Mouse (Mus musculus): ENCODE measurements around the gene Iqsec1. TPM values are rescaled to one million over a fixed set of nuclear protein-coding genes. Genes with fewer than 3 reads are reported as not detected.

The Iqsec1 gene
- polyA plus RNA-seq, 1 experiment from 2014 or later: 16.1 TPM

DNA sequence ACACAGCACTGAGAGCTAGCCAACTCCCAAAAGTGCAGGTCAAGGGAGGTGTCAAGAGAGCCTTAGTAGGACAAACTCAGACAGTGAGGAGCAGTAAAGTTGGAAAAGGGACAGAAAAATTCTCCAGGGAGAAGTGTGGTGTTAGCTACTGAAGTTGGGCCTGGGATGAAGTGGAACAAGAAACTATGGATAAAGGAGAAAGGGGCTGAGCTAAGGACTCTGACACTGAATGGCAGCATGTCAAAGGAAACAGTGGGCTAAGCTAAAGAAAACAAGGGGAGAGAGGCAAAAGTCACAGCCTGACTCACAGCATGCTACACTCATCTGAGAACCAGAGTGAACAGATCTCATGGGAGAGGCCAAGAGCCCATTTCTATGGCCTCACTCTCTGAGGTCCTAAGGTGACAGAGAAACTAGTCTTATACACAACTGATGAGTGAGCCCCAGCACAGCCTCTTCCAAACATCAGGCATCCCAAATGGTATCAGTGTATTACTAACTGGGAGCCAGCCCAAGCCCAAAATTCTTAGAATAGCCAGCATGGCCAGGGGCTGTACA is 280.3 kb downstream of the Iqsec1 start:
- Histone ChIP-seq H3K9me3 (ENCODE audit: control insufficient read depth, low read length) (no peaks in the 10 kb centered on the region), H3K27me3 (ENCODE audit: control insufficient read depth, insufficient read depth, low read length) (no peaks in the 10 kb centered on the region), H3K4me3 (ENCODE audit: low read length) (no peak overlapping the region), H3K4me1 (ENCODE audit: control insufficient read depth, insufficient read depth, low read length) (peaks cover 32% of the 10 kb centered on the region), H3K9ac (ENCODE audit: low read depth, low read length) (no peak overlapping the region), H3K36me3 (ENCODE audit: control insufficient read depth, insufficient read depth, low read length) (no peaks in the 10 kb centered on the region), H3K27ac (ENCODE audit: low read depth, low read length) (no peak overlapping the region), H3K4me2 (replicated peaks; ENCODE audit: low read depth, low read length) (no peak overlapping the region)
- no peak for ATAC-seq (ENCODE audit: low FRiP score, low TSS enrichment)

DNA sequence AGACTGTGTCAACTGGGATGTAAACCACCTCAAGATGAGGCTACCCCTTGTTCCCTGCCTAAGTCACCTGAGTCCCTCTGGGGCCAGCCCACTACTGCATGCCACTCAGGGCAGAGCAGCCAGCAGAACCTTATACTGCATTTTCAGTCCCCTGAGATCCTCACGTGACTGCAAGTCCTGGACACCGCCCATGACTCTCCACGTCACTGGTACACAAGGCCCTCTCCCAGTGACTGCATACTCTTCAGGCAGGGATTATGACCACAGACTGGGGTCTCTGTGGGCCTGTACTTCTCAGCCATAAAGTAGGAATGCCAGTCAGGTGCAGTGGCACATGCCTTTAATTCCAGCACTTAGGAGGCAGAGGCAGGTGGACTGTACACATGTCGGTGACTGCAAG is 281.3 kb downstream of the Iqsec1 start:
- H3K4me1 ChIP-seq (ENCODE audit: control insufficient read depth, insufficient read depth, low read length): peaks cover 28% of the 10 kb centered on the region
- no peaks in the 10 kb centered on the region for H3K9me3 ChIP-seq (ENCODE audit: control insufficient read depth, low read length)
- 89% methylated on average over 4 of the region's 4 CpGs for WGBS
- no peak for ATAC-seq (ENCODE audit: low FRiP score, low TSS enrichment)
- no peak overlapping the region for H3K27ac ChIP-seq (ENCODE audit: low read depth, low read length)
- H3K27me3 ChIP-seq (ENCODE audit: control insufficient read depth, insufficient read depth, low read length): no peaks in the 10 kb centered on the region
- H3K9ac ChIP-seq (ENCODE audit: low read depth, low read length): no peak overlapping the region
- H3K36me3 ChIP-seq (ENCODE audit: control insufficient read depth, insufficient read depth, low read length): no peaks in the 10 kb centered on the region
- no peak overlapping the region for H3K4me3 ChIP-seq (ENCODE audit: low read length)
- H3K4me2 ChIP-seq (replicated peaks; ENCODE audit: low read depth, low read length): no peak overlapping the region

DNA sequence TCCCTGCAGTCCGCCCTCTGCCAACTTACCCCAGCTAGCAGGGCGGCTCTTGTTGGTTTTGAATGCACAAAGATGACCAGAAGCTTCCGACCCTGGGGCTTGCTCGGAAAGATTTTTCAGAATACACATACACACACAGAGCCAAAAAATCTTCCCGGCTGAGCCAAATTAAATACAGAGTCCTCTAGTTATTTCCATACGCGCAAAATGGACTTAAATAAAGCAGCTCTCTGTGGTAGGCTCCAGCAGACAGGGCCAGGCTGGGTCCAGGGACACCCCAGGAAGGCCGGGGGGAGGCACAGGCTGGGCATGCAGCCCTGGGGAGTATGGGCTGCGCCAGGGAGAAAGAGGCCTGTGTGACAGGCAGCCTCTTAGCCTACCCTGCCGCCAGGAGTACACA is 282.0 kb downstream of the Iqsec1 start:
- Histone ChIP-seq H3K36me3 (ENCODE audit: control insufficient read depth, insufficient read depth, low read length) (no peaks in the 10 kb centered on the region), H3K4me1 (ENCODE audit: control insufficient read depth, insufficient read depth, low read length) (peaks cover 21% of the 10 kb centered on the region), H3K9ac (ENCODE audit: low read depth, low read length) (no peak overlapping the region), H3K27me3 (ENCODE audit: control insufficient read depth, insufficient read depth, low read length) (no peaks in the 10 kb centered on the region), H3K4me3 (ENCODE audit: low read length) (no peak overlapping the region), H3K4me2 (replicated peaks; ENCODE audit: low read depth, low read length) (no peak overlapping the region), H3K27ac (ENCODE audit: low read depth, low read length) (no peak overlapping the region), H3K9me3 (ENCODE audit: control insufficient read depth, low read length) (no peaks in the 10 kb centered on the region)
- WGBS: 89% methylated on average over 10 of the region's 10 CpGs
- no peak for ATAC-seq (ENCODE audit: low FRiP score, low TSS enrichment)

DNA sequence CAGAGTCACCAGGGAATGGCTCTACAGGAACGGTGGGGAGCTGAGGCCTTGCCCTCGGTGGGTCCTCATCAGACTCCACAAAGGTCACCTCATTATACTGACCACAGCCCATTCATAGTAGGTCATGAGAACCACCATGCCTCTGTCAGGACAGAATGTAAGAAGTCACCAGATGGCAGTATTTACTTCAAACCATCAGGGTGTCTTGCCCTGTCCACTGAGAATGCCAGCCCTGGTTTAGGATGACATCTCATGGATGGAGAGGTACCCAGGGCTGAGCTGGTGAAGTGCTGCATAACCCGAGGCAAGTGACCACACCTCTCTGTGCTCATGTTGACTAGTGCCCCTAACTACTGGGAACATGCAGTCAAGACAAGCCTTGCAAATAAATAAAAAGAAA is 282.7 kb downstream of the Iqsec1 start:
- no peak overlapping the region for H3K4me3 ChIP-seq (ENCODE audit: low read length)
- no peak overlapping the region for H3K27ac ChIP-seq (ENCODE audit: low read depth, low read length)
- peaks cover 17% of the 10 kb centered on the region for H3K4me1 ChIP-seq (ENCODE audit: control insufficient read depth, insufficient read depth, low read length)
- no peak for ATAC-seq (ENCODE audit: low FRiP score, low TSS enrichment)
- no peak overlapping the region for H3K9ac ChIP-seq (ENCODE audit: low read depth, low read length)
- WGBS: 74% methylated on average over 3 of the region's 3 CpGs
- H3K4me2 ChIP-seq (replicated peaks; ENCODE audit: low read depth, low read length): no peak overlapping the region
- H3K36me3 ChIP-seq (ENCODE audit: control insufficient read depth, insufficient read depth, low read length): no peaks in the 10 kb centered on the region
- no peaks in the 10 kb centered on the region for H3K9me3 ChIP-seq (ENCODE audit: control insufficient read depth, low read length)
- no peaks in the 10 kb centered on the region for H3K27me3 ChIP-seq (ENCODE audit: control insufficient read depth, insufficient read depth, low read length)

DNA sequence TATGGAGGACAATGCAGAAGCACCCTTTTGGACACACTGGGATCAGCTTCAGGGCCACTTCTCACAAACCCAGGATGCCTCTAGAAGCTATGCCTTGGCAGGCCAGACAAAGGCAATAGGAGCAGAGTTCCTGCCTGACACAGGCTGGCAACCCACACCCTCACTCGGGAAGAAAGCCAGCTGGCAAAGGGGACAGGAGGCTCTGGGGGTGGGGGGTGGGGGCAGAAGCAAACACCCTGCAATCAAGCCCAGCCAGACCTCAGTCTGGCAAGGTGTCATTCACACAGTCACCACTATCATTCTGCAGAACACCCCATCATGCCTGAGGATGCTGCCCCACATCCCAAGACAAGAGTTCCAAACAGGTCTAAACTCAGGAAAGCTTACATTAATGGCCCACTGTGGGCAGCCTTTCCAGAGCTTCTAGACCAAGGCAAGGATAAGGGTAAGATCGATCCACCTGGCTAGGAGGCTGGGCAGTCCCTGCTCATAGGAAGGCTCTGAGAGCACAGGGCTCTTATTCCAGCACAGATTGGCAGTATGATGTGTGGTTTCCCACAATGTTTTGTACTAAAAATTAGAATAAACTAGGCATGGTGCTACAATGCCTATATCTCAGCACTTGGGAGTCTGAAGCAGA is 283.7 kb downstream of the Iqsec1 start:
- WGBS: 56% methylated on average over 2 of the region's 2 CpGs
- Histone ChIP-seq H3K36me3 (ENCODE audit: control insufficient read depth, insufficient read depth, low read length) (no peaks in the 10 kb centered on the region), H3K4me2 (replicated peaks; ENCODE audit: low read depth, low read length) (no peak overlapping the region), H3K27me3 (ENCODE audit: control insufficient read depth, insufficient read depth, low read length) (no peaks in the 10 kb centered on the region), H3K9ac (ENCODE audit: low read depth, low read length) (no peak overlapping the region), H3K4me1 (ENCODE audit: control insufficient read depth, insufficient read depth, low read length) (peaks cover 15% of the 10 kb centered on the region), H3K27ac (ENCODE audit: low read depth, low read length) (no peak overlapping the region), H3K9me3 (ENCODE audit: control insufficient read depth, low read length) (no peaks in the 10 kb centered on the region), H3K4me3 (ENCODE audit: low read length) (no peak overlapping the region)
- no peak for ATAC-seq (ENCODE audit: low FRiP score, low TSS enrichment)

DNA sequence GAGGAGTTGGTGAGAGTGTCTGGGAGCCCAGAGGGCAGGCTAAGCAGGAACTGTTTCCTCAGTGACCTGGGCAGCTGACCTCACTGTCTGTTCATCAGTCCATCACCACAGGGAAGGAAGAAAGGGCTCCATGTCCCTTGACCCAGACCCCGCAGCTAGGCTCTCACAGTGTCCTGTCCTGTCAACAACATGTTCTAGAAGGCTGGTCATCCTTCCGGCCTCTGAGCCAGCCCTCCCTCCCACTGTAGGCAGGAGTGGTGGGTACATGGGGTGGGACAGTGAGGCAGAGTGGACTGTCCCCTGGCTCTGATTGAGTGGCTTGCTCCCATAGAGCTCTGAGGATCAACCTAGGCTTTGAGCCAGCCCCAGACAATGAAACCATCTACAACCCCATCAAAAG is 284.7 kb downstream of the Iqsec1 start:
- 41% methylated on average over 2 of the region's 2 CpGs for WGBS
- no peak overlapping the region for H3K4me2 ChIP-seq (replicated peaks; ENCODE audit: low read depth, low read length)

DNA sequence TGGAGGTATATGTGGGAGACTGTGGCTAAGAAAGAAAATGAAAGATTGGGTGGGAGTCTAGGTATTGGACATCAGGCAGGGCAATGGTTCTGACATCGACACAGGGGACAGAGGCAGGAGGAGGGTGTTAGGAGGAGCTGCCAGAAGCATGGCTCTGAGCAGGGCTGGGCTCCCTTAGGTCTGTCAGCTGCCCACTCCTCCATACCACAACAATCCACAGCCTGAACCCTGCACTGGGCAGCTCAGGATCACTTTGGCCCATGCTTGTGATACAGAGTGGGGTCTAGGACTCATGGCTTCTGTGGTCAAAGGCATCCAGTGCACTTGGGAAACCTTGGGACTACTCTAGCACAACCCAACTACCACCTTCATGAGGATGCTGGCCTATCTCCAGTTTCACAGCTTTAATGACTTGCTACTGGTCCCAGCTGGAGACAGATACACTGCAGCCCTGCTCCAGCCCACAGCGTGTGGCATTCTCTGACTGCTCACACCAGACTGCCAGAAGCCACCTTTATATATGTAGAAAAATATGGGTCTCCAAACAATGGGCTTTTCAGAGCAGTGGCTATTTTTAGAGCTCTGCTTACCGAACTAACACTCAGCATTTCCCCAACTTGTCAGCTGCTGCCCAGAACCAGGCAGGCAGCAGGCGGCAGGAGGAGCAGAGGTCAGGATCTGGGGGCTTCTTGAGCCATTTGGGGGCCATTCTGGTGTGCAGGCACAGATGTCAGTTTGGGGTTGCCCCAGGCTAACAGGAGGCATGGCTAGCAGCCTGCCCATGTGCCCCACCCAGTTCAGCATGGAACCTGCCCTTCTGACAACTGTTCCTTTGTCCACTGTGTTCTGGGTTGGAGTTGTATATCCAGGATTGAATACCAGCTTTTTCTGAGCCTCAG is 285.4 kb downstream of the Iqsec1 start:
- WGBS: 32% methylated on average over 4 of the region's 4 CpGs
- Histone ChIP-seq H3K4me3 (ENCODE audit: low read length) (no peak overlapping the region), H3K9me3 (ENCODE audit: control insufficient read depth, low read length) (no peaks in the 10 kb centered on the region), H3K4me2 (replicated peaks; ENCODE audit: low read depth, low read length) (no peak overlapping the region), H3K27ac (ENCODE audit: low read depth, low read length) (peak overlapping the region; percentile 48; the same call in 1 of the 2 replicates), H3K27me3 (ENCODE audit: control insufficient read depth, insufficient read depth, low read length) (no peaks in the 10 kb centered on the region), H3K9ac (ENCODE audit: low read depth, low read length) (no peak overlapping the region), H3K36me3 (ENCODE audit: control insufficient read depth, insufficient read depth, low read length) (no peaks in the 10 kb centered on the region), H3K4me1 (ENCODE audit: control insufficient read depth, insufficient read depth, low read length) (peaks cover 15% of the 10 kb centered on the region)
- no peak for ATAC-seq (ENCODE audit: low FRiP score, low TSS enrichment)

More for the DNA sequence above, 284.7 kb downstream of the Iqsec1 start:
- Histone ChIP-seq H3K4me3 (ENCODE audit: low read length) (no peak overlapping the region), H3K36me3 (ENCODE audit: control insufficient read depth, insufficient read depth, low read length) (no peaks in the 10 kb centered on the region), H3K9me3 (ENCODE audit: control insufficient read depth, low read length) (no peaks in the 10 kb centered on the region), H3K27me3 (ENCODE audit: control insufficient read depth, insufficient read depth, low read length) (no peaks in the 10 kb centered on the region), H3K4me1 (ENCODE audit: control insufficient read depth, insufficient read depth, low read length) (peaks cover 15% of the 10 kb centered on the region), H3K9ac (ENCODE audit: low read depth, low read length) (no peak overlapping the region), H3K27ac (ENCODE audit: low read depth, low read length) (peak overlapping the region; percentile 3; the same call in 1 of the 2 replicates)
- ATAC-seq (ENCODE audit: low FRiP score, low TSS enrichment): no peak

DNA sequence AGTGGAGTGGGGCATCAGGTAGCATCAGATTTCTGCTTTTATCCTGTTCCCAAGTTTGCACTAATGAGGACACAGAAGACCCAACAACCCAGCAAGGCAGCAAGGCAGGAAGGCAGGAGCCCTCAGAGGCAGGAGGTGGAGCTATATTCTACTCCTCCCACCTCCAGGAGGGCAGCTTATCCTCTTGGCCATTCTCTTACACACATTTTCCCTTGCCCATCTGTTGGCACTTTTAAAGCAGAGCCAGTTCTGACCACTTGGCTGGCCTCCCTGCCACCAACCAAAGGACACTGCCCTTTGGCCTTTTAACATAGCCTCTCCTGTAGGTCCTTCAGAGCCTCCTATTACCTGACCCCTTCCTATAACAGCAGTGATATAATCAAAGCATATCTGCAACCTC is 286.3 kb downstream of the Iqsec1 start:
- no peaks in the 10 kb centered on the region for H3K27me3 ChIP-seq (ENCODE audit: control insufficient read depth, insufficient read depth, low read length)
- H3K9me3 ChIP-seq (ENCODE audit: control insufficient read depth, low read length): no peaks in the 10 kb centered on the region
- no peak overlapping the region for H3K4me3 ChIP-seq (ENCODE audit: low read length)
- H3K4me2 ChIP-seq (replicated peaks; ENCODE audit: low read depth, low read length): no peak overlapping the region
- no peak for ATAC-seq (ENCODE audit: low FRiP score, low TSS enrichment)
- peaks cover 15% of the 10 kb centered on the region for H3K4me1 ChIP-seq (ENCODE audit: control insufficient read depth, insufficient read depth, low read length)
- no peaks in the 10 kb centered on the region for H3K36me3 ChIP-seq (ENCODE audit: control insufficient read depth, insufficient read depth, low read length)
- no peak overlapping the region for H3K27ac ChIP-seq (ENCODE audit: low read depth, low read length)
- H3K9ac ChIP-seq (ENCODE audit: low read depth, low read length): no peak overlapping the region

DNA sequence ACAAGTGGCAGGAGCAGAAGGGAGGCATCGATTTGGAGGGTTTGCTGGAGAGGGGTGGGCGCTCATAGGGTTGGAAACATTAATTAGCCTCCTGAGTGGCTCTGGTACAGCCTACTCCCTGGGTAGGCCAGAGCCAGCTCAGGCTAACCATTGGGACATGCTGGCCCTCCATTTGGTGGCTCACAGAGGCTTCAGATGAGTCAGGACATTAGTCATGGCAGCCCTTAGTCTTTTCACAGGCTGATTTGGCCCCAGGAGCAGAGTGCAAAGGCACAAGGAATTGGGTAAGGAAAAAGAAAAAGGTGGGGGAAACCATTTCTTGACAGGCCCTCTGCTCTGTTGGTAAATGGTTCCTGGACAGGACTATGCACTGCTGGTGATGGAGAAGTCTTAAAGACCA is 287.1 kb downstream of the Iqsec1 start:
- Histone ChIP-seq H3K27me3 (ENCODE audit: control insufficient read depth, insufficient read depth, low read length) (no peaks in the 10 kb centered on the region), H3K4me1 (ENCODE audit: control insufficient read depth, insufficient read depth, low read length) (peaks cover 12% of the 10 kb centered on the region), H3K36me3 (ENCODE audit: control insufficient read depth, insufficient read depth, low read length) (no peaks in the 10 kb centered on the region), H3K27ac (ENCODE audit: low read depth, low read length) (no peak overlapping the region), H3K4me3 (ENCODE audit: low read length) (no peak overlapping the region), H3K4me2 (replicated peaks; ENCODE audit: low read depth, low read length) (no peak overlapping the region), H3K9ac (ENCODE audit: low read depth, low read length) (no peak overlapping the region), H3K9me3 (ENCODE audit: control insufficient read depth, low read length) (no peaks in the 10 kb centered on the region)
- ATAC-seq (ENCODE audit: low FRiP score, low TSS enrichment): no peak
- WGBS: 88% methylated on average over 2 of the region's 2 CpGs

Data from kidney, embryonic 14.5 days (tissue).